Mouse (Mus musculus): ENCODE data around the gene Slamf6.

DNA sequence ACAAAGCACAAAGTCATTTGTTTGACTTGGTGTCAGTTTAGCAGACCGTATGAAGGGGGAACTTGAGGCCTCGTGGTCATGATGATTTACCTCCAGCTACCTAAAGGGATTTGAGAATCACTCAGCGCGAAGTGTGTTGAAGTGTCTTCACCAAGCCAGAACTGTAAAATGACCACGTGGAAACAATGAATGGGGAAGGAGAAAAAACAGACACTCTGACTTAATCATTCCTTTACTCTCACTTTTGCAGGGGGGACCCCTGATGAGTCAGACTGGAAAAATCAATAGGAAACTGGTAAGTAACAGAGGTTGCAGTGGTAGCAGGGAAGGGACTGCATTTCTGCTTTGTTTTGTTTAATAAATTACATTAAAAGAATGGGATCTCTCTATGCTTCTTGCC is 64.9 kb downstream of the Slamf6 start:
- TF ChIP-seq CTCF (IDR thresholded peaks at IDR 0.05; ENCODE audit: low read depth) = no peak
- no peak for TF ChIP-seq EP300 (IDR thresholded peaks at IDR 0.05; ENCODE audit: low read depth)

Data from liver, postnatal 0 days (tissue).